Mouse (Mus musculus): Measurements from ENCODE around the gene Drap1.

Drap1 gene

DNA sequence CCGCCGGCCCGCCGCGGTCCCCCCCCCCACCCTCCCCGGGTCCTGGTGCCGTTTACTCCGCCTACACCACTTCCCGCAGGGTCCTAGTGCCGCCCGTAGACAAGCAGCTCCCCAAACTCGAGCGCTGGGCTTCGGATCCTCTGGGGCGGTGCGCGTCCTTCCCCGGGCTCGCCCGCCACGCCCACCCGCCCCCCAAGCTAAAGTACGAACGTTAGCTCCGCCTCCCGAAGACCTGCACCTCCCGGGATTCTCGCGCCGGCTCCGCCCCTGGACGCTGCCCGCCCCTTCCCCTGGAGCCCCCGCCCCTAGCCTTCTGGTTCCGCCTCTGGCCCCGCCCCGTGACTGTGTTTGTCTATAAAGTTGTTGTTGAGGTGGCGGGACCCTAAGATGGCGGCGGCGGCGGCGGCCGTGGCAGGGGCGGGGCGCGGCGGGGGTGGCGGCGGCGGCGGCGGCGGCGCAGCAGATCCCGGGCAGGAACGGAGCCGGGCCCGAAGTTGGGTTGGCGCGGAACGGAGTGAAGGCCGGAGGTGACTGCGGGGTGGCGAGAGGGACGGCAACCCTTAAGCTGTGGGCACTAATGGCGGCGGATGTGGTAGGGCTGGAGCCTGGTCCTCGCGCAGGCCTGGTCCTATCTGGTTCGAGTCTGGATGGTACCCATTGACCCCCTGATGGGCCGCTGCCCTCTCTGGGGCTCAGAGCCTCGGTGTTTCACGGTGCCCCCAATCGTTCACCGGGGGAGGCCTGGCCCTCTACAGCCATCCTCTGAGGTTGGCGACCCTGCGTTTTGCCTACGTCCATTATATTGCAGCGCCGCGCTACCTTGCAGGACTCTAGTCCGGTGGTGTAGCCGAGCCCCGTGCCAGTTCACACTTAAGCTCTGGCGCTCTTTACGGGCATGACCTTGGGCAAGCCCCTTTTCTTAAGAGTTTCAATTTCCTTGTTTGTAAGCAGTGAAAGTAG, at the start of gene Drap1, which contains the start of gene AI837181:
TSS of gene Drap1 (minus strand) at position 198 of the 960 bp plus-strand sequence.
TSS of gene AI837181 (plus strand) at position 363 of the 960 bp plus-strand sequence.
- peak; percentile 86 to 90 for DNase-seq

DNA sequence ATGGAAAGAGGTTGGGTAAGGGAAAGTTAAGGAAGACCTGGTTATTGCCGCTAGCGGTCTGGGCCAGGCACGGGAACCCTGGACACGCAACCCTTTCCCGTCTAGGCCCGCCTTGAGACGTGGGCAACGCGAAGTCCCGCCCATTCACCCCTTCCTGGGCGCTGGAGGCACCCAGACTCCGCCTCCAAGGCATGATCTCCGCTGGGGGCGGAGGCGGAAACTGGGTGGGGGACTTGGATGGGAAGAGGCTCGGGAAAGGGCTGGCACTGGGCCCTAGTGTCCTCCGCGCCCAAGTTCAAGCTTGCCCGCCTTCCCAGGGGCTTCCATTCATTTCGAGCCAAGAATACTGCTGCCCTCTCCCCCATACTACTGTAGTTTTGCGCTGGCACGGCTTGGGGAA, 48.9 kb upstream of the Drap1 start, which contains the start of gene Efemp2:
TSS of gene Efemp2 (plus strand) at position 235 of the 400 bp plus-strand sequence.
- peak; percentile 53 to 61 for DNase-seq

DNA sequence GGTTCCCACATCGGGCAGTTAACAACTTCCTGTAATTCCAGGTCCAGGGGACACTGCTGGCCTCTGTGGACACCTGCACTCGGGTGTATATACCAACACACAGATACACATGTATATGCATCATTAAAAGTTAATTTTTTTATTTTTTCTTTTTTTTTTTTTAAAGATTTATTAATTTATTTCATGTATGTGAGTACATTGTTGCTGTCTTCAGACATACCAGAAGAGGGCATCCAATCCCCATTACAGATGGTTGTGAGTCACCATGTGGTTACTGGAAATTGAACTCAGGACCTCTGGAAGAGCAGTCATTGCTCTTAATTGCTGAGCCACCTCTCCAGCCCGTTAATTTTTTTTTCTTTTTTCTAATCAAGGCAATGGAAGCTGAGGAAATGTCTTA, 48.1 kb upstream of the Drap1 start:
- DNase-seq, result no peak

DNA sequence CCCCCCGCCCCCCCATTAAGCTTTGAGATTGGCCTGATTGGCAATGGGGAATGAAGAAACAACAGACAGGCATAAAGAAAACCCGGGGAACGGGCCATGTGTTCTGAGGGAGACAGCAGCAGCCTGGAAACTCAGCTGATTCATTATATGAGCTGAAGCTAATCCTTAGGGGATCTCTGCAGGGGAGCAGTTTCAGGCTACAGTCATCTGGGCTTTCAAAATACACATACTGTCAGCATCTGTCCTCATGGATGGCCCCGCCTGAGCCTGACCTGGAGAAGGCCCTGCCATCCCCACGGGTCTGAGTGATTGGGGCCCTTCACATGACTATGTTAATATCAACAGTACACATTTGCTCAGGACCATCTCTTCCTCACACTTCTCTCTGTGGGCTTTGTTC, 47.1 kb upstream of the Drap1 start:
- no peak for DNase-seq

DNA sequence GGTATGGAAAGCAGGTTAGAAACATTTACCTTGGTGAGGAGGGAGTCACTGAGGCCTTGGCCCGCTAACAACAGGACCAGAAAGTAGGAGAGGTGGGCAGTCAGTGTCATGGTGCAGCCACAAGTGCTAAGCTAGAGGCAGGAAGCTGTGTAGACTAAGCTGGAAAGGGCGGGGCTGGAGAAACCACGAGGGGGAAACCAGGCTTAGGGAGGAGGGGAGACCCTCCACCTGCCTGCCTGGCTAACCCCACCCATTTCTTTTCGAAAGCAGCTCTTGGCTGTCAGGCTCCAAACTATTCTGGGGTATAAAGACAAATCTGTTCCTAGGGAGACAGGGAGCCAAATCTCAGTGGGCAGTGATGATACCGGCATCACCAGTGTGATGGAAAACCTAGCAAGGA, 43.6 kb upstream of the Drap1 start, which contains the start of gene Ctsw:
TSS of gene Ctsw (minus strand) at position 134 of the 400 bp plus-strand sequence.
- DNase-seq, result peak; percentile 57 to 67

DNA sequence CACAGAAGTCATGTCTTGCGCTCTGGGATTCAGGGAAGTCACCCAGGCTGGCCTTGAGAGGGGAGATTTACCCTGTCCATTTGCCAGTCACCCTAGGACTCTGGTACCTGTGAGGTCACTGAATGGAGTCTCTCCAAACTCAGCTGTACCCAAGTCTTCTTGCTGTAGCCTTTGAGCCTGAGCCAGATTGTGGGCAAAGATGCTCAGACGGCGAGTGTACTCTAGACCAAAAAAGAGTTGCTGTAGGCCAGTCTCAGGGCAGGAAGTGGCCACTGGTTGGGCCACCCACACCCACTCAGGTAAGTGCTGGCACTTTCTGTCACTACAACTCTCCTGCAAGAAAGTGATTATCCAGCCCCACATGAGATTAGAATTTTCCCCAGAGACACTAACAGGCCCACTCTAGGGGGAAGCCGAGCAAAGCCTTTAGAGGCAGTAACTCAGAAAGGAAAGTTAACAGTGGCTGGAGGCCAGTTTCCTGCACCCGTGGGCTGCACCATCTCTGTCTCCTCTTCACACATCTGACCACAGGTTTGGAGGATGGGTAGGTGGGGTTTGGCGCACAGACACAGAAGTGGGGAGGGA, 42.2 kb upstream of the Drap1 start:
- DNase-seq, result no peak

DNA sequence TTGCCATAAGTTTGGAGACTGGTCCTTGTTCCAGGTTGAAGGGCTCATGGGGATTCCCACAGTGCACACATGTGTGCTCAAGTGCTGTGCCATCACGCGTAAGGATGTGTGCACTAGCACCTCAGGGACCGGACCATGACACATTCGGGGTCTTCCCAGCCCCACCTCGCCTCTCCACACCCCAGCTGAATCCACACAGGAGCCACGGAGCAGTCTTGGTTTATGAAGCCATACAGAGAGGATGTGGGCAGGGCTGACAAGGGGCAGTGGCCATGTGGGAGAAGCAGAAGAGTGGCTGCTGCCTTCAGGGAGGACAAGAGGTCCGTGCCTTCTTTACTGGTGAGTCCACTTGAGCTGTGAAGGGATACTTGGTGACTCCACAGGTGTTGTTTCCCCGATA, 40.3 kb upstream of the Drap1 start:
- no peak for DNase-seq

DNA sequence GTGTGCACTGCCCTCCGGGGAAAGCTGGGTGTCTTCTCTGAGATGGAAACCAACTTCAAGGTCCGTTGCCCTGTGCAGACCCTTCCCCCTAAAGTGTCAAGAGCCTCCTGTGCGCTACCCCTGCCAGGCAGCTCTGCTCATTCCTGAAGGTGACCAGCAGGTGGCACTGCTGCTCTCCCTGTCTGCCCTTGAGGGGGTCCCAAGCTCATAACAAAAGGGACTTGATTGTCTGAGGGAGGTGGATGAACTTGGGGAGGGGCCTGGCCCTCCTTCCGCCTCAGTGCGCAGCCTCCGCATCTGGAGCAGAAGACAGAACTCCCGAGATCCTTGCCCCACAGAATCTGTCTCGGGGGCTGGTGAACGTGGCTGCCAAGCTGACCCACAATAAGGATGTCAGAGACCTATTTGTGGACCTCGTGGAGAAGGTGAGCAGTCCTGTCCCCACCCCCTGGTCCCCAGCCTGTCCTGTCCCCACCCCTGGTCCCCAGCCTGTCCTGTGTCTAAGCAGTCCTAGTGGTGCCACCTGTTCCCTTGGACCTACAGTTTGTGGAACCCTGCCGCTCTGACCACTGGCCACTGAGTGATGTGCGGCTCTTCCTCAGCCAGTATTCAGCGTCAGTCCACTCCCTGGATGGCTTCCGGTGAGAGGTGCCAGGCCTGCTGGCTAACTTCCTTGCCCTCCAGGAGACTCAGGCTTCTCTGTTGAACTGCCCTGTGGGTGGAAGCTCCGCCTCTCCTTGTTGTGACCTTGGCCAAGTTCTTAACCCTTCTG, 39.2 kb upstream of the Drap1 start:
- peak in 1 of 2 experiments; percentile 61 for DNase-seq

DNA sequence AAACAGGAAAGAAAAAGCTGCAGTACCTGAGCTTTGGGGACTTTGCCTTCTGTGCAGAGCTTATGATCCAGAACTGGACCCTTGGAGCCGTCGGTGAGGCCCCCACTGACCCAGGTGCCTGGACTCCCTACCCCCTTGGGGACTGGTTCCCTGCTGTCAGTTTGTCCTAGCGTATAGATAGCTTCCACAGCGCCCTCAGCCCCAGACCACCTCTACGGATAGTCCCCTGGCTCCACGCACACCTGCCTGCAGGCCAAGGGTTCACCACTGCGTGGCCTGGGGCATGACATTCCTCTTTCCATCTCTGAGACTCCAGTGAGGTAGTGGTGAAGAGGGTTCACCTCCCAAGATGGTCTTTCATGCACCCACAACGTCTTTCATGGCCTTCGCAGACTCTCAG, 38.4 kb upstream of the Drap1 start:
- no peak for DNase-seq

DNA sequence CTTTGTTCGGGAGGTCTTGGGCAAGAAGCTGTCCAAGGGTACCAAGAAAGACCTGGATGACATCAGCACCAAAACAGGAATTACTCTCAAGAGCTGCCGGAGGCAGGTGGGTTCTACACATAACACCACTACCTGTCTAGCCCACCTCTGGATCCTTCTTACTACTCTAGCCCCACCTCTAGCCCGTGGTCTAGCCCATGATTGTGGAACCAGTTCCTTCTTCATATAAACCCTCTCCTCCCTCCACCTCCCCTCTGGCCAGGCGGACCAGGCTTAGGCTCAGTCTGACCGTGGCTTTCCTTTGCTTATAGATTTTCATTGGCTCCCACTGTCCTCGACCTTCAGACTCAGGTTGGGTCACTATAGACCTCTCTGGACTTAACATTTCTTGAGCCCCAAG, 36.6 kb upstream of the Drap1 start:
- DNase-seq, result no peak

DNA sequence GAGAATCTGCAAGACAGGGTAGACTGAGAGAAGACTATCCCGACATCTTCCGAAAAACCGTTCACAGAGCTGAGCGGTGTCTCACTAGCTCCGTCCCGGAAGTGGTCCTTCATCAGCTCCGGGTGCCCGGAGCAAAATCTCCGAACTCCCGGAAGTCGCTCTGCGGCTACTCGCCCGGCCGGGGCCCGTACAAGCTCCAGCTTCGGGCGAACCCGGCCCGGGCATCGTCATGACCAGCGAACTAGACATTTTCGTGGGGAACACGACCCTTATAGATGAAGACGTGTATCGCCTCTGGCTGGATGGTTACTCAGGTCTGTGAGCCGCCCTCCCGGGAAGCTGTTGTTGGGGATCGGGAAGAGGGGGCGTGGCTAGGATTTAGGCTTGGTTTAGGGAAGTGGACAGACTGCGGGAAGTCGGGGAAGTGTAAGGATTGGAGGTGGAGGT, 35.7 kb upstream of the Drap1 start, which contains the start of gene Fibp:
TSS of gene Fibp (plus strand) at position 151 of the 447 bp plus-strand sequence.
- peak; percentile 61 to 67 for DNase-seq

DNA sequence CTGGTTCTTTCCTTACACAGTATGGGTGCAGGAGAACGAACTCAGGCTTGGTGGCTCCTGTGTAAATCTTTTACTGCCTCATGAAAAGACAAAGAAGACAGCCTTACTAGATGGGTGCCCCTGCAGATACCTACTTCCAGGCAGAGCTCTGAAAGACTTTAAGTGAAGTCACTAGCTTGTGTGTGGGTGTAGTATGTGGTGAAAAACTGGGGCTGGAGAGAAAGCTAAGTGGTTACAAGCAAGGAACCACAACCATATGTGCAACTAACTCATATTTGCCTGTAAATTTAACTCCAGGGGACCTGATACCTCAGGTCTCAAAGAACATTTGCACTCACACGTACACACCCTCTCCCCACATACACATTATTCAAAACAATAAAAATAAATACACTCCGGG, 35.1 kb upstream of the Drap1 start:
- no peak for DNase-seq

DNA sequence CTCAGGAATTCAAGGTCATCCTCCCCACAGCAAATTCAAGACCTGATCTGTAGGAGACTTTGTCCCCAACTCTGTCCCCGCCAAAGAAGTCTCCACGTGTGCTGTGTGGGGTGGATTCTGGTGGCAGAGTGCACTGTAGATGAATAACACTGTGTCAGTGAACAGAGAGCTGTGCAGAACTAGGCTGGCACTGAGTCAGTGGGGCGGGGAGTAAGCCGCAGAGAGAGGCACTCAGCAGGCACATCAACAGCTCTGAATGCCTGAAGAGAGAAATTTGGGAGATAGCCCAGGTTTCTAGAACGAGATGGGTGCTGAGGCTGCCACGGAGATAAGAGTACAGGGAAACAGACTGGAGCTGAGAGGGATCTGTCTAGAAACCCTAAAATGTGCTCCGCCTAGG, 34.2 kb upstream of the Drap1 start:
- no peak for DNase-seq

DNA sequence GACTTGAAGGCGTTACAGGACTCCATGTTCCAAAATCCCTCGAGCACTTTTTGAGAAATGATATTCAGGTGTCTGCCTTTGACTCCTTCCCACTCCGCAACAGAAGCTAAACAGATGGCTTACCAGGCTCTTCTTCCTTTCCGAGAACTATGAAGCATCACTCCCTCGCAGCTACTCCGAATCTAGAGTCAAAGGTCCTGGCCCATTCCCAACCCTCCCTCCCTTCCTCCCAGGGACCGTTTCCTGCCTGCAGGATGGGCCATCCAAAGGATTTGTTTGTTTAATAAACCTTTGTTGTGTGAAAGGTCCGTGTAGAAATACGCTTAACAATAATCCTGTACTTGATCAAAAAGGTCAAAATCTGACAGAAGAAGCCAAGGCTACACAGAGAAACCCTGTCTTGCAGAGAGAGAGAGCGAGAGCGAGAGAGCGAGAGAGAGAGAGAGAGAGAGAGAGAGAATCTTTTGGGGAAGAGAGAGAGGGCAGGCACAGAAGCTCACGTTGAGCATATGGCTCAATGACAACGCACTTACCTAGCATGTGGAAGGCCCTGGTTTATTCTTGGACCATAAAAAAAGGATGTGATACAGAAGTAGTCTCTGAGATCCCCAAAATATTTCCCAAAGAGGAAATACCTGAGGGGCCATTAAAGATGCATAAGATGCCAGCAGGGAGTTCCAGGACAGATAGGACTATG, 33.1 kb upstream of the Drap1 start, which contains the start of gene Ccdc85b:
TSS of gene Ccdc85b (minus strand) at position 149 of the 697 bp plus-strand sequence.
- DNase-seq, result no peak

DNA sequence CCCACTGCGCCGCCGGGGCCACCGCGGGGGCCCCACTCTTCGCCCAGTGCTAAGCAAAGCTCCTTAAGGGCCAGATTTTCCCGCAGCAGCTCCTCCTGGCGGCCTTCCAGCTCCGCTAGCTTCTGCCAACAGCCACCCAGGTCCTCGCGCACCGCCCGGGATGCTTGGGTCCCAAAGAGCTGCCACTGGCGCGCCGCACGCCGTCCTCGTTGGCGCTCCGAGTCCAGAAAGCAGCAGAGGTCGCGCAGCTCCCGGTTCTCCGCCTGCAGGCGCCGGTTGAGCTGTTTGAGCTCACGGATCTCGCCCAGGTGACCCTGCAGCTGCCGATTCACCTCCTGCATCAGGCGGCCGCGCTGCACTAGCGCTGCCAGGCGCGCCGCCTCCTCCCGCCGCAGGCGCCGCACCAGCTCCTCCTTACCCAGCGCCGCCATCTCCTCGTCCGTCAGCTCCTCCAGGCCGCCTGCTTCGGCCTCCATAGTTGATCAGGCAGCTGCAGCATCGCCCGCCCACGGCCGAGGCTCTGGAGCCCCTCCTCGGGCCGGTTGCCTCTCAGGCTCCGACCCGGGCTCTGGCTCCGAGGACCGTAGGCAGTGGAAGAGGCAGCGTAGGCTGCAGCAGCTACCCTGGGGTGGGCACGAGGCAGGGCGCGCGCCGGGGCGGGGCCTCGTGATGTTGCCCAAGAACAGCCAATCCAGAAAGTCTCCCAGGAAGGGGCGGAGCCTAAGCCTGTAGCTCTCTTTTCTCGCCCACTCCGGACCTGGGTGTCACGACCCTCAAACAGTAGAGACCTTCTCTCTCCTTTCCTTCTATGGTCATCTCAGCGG, 32.4 kb upstream of the Drap1 start:
- DNase-seq, result peak; percentile 92 to 93

DNA sequence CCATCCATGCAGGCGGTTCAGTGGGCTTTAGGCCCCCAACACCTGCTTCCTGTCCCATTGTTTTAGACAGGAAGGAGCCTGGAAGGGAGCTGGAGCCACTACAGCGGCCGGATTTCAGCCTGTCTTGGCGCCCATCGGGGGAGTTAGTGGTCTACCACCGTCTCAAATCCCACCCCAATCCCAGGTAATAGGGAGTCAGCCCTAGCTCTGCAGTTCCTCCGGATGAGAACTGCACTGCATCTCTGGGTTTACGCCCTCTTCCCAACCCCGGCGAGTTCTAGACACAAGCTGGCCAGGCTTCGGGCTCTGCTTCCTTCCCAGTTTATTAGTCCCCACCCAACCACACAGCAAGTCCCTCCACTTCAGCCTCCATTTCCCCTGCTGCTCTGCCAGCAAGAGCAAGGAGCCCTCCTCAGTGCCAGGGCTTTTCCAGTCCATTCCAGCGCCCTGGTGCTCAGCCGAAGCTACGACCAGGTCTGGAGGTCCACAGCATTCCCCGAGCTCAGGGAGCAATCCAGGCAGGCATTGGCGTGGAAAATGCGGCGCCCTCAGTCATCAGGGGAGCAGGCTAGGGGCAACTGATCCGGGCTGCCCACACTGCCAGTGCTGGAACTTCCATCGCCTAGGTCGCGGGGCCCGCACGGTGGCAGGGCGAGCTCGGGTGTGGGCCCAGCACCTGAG, 31.6 kb upstream of the Drap1 start:
- no peak for DNase-seq

DNA sequence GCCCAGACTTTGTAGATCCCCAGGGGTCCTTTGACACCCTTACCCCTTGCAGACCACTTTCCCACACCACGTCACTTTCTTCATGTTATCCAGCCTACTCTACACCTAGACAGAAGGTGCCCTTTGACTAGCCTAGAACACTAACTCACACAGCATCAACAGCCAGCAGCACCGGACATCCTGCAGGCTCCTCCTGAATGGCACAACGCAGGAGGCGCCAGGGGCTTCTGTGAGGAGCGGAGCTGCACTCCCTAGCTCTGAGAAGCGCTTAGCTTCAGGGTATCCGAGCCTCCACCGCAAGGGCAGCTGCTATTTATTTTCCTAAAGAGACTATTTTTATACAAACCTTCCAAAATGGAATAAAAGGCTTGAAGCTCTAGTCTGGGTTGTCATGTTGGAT, 30.8 kb upstream of the Drap1 start:
- DNase-seq, result no peak

DNA sequence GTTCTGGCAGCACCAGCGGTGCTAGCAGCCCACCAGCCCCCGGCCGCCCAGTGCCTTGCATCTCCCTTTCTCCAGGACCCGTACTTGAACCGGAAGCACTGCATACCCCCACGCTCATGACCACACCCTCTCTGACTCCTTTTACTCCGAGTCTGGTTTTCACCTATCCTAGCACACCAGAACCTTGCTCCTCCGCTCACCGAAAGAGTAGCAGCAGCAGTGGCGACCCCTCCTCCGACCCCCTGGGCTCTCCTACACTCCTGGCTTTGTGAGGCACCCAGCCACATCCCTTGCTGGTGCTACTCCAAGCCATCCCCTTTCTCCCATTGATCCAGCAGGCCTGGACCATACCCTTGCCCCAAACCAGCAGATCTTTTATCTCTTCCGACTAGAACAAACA, 30.3 kb upstream of the Drap1 start:
- DNase-seq, result no peak

DNA sequence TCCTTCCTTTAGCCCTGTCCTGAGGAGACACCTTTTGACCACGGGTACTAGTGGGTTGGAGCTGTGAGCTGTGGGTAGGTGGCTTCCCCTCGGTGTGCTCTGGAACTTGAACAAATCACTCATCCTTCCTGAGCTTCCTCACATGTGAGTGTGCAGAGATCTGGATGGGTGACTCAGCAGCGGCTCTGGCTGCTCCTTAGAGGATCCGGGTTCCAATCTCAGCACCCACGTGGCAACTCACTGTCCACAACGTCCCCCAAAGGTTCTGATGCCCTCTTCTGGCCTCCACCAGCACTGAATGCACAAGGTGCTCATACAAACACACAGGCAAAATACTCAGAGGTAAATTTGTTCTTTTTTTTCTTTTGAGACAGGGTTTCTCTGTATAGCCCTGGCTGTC, 27.0 kb upstream of the Drap1 start:
- DNase-seq, result no peak

DNA sequence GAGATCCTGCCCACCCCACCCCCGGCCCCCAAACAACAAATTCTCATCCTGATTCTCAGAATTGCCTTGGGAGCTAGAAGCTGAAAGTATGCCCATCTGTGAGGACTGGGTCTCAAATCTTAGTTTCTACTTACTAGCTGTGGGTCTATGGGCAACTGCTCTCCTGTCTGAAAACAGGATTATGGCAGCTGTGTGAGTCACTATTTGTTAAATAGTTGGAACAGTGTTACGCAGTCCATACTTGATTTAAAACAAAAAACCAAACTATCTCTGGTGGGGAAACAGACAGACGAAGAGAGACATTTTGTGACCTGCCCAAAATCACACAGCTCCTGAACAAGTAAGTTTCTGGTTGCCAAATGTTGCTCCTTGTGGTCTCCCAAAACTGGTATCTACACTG, 24.9 kb upstream of the Drap1 start:
- no peak for DNase-seq
